Mouse (Mus musculus): ENCODE data around the gene Tmem218. TPM values are rescaled to one million over a fixed set of nuclear protein-coding genes. Genes with fewer than 3 reads are reported as not detected.

Tmem218 gene
- polyA plus RNA-seq, 1 experiment from 2014 or later, result 13.4 TPM

GRCm38 (mm10) chr9:37197067-37197466, 11.0 kb upstream of the Tmem218 start:
- ATAC-seq (ENCODE audit: low FRiP score, low read depth), result no peak
- H3K9me3 ChIP-seq, result no peaks in the 10 kb centered on the region
- H3K4me1 ChIP-seq, result no peaks in the 10 kb centered on the region
- no peak overlapping the region for H3K4me2 ChIP-seq (replicated peaks)
- H3K27ac ChIP-seq, result no peak overlapping the region
- H3K36me3 ChIP-seq, result no peaks in the 10 kb centered on the region
- no peak overlapping the region for H3K9ac ChIP-seq
- no peak overlapping the region for H3K4me3 ChIP-seq
- WGBS, result 79% methylated on average over 4 of the region's 4 CpGs
- no peaks in the 10 kb centered on the region for H3K27me3 ChIP-seq (replicated peaks)

- Histone ChIP-seq H3K36me3 (no peaks in the 10 kb centered on the region), H3K4me2 (replicated peaks) (no peak overlapping the region), H3K4me3 (no peak overlapping the region), H3K27me3 (replicated peaks) (no peaks in the 10 kb centered on the region), H3K4me1 (no peaks in the 10 kb centered on the region), H3K27ac (no peak overlapping the region), H3K9ac (no peak overlapping the region), H3K9me3 (no peaks in the 10 kb centered on the region)
- ATAC-seq (ENCODE audit: low FRiP score, low read depth), result no peak
- 69% methylated on average over 5 of the region's 5 CpGs for WGBS
Measured at GRCm38 (mm10) chr9:37200414-37200813, 7.6 kb upstream of the Tmem218 start.

GRCm38 (mm10) chr9:37203884-37204283, 4.1 kb upstream of the Tmem218 start:
- no peak overlapping the region for H3K4me3 ChIP-seq
- H3K9me3 ChIP-seq, result no peaks in the 10 kb centered on the region
- ATAC-seq (ENCODE audit: low FRiP score, low read depth), result no peak
- WGBS, result 24% methylated on average over 5 of the region's 5 CpGs
- no peaks in the 10 kb centered on the region for H3K27me3 ChIP-seq (replicated peaks)
- H3K4me2 ChIP-seq (replicated peaks), result no peak overlapping the region
- no peak overlapping the region for H3K27ac ChIP-seq
- H3K4me1 ChIP-seq, result no peaks in the 10 kb centered on the region
- H3K36me3 ChIP-seq, result no peaks in the 10 kb centered on the region
- no peak overlapping the region for H3K9ac ChIP-seq

- no peaks in the 10 kb centered on the region for H3K4me1 ChIP-seq
- no peak overlapping the region for H3K4me3 ChIP-seq
- no peak for ATAC-seq (ENCODE audit: low FRiP score, low read depth)
- no peak overlapping the region for H3K9ac ChIP-seq
- H3K27ac ChIP-seq, result no peak overlapping the region
- no peaks in the 10 kb centered on the region for H3K9me3 ChIP-seq
- H3K4me2 ChIP-seq (replicated peaks), result no peak overlapping the region
- no peaks in the 10 kb centered on the region for H3K36me3 ChIP-seq
- no peaks in the 10 kb centered on the region for H3K27me3 ChIP-seq (replicated peaks)
- 89% methylated on average over 13 of the region's 13 CpGs for WGBS
Measured at GRCm38 (mm10) chr9:37213060-37213738, 5.2 kb downstream of the Tmem218 start.

- no peak overlapping the region for H3K4me2 ChIP-seq (replicated peaks)
- no peak overlapping the region for H3K27ac ChIP-seq
- no peaks in the 10 kb centered on the region for H3K36me3 ChIP-seq
- H3K9me3 ChIP-seq, result no peaks in the 10 kb centered on the region
- H3K4me1 ChIP-seq, result no peaks in the 10 kb centered on the region
- H3K27me3 ChIP-seq (replicated peaks), result no peaks in the 10 kb centered on the region
- 91% methylated on average over 9 of the region's 9 CpGs for WGBS
- no peak overlapping the region for H3K9ac ChIP-seq
- no peak overlapping the region for H3K4me3 ChIP-seq
- no peak for ATAC-seq (ENCODE audit: low FRiP score, low read depth)
Measured at GRCm38 (mm10) chr9:37214327-37215060, 6.5 kb downstream of the Tmem218 start.

- Histone ChIP-seq H3K9me3 (no peaks in the 10 kb centered on the region), H3K4me1 (no peaks in the 10 kb centered on the region), H3K27ac (no peak overlapping the region), H3K36me3 (peaks cover 9% of the 10 kb centered on the region), H3K27me3 (replicated peaks) (no peaks in the 10 kb centered on the region), H3K4me3 (no peak overlapping the region), H3K9ac (no peak overlapping the region), H3K4me2 (replicated peaks) (no peak overlapping the region)
- ATAC-seq (ENCODE audit: low FRiP score, low read depth), result no peak
- 89% methylated on average over 8 of the region's 8 CpGs for WGBS
Measured at GRCm38 (mm10) chr9:37220755-37221154, 12.7 kb downstream of the Tmem218 start.

- WGBS, result 88% methylated on average over 1 of the region's 1 CpGs
- Histone ChIP-seq H3K9ac (no peak overlapping the region), H3K9me3 (no peaks in the 10 kb centered on the region), H3K36me3 (peaks cover 4% of the 10 kb centered on the region), H3K27me3 (replicated peaks) (no peaks in the 10 kb centered on the region), H3K4me1 (no peaks in the 10 kb centered on the region), H3K27ac (no peak overlapping the region), H3K4me3 (no peak overlapping the region), H3K4me2 (replicated peaks) (no peak overlapping the region)
- no peak for ATAC-seq (ENCODE audit: low FRiP score, low read depth)
Measured at GRCm38 (mm10) chr9:37225581-37225980, 17.6 kb downstream of the Tmem218 start.

- Histone ChIP-seq H3K4me1 (no peaks in the 10 kb centered on the region), H3K27ac (no peak overlapping the region), H3K27me3 (replicated peaks) (no peaks in the 10 kb centered on the region), H3K36me3 (no peaks in the 10 kb centered on the region), H3K4me2 (replicated peaks) (no peak overlapping the region), H3K4me3 (no peak overlapping the region), H3K9me3 (no peaks in the 10 kb centered on the region), H3K9ac (no peak overlapping the region)
- ATAC-seq (ENCODE audit: low FRiP score, low read depth), result peak; percentile 88
- 0% methylated on average over 1 of the region's 1 CpGs for WGBS
Measured at GRCm38 (mm10) chr9:37229880-37230325, 21.9 kb downstream of the Tmem218 start.

- WGBS, result 92% methylated on average over 9 of the region's 9 CpGs
- H3K9me3 ChIP-seq, result no peaks in the 10 kb centered on the region
- no peaks in the 10 kb centered on the region for H3K4me1 ChIP-seq
- no peaks in the 10 kb centered on the region for H3K36me3 ChIP-seq
- H3K27me3 ChIP-seq (replicated peaks), result no peaks in the 10 kb centered on the region
- no peak overlapping the region for H3K9ac ChIP-seq
- no peak overlapping the region for H3K4me3 ChIP-seq
- H3K27ac ChIP-seq, result no peak overlapping the region
- H3K4me2 ChIP-seq (replicated peaks), result no peak overlapping the region
- no peak for ATAC-seq (ENCODE audit: low FRiP score, low read depth)
Measured at GRCm38 (mm10) chr9:37230486-37231195, 22.6 kb downstream of the Tmem218 start.

GRCm38 (mm10) chr9:37232201-37233195, 24.5 kb downstream of the Tmem218 start:
- Histone ChIP-seq H3K4me3 (no peak overlapping the region), H3K9ac (no peak overlapping the region), H3K9me3 (no peaks in the 10 kb centered on the region), H3K27me3 (replicated peaks) (no peaks in the 10 kb centered on the region), H3K36me3 (no peaks in the 10 kb centered on the region), H3K27ac (no peak overlapping the region), H3K4me2 (replicated peaks) (no peak overlapping the region), H3K4me1 (no peaks in the 10 kb centered on the region)
- ATAC-seq (ENCODE audit: low FRiP score, low read depth), result no peak
- WGBS, result 69% methylated on average over 22 of the region's 22 CpGs

GRCm38 (mm10) chr9:37235951-37236737, 28.1 kb downstream of the Tmem218 start:
- no peak overlapping the region for H3K27ac ChIP-seq
- WGBS, result 74% methylated on average over 4 of the region's 4 CpGs
- H3K9ac ChIP-seq, result no peak overlapping the region
- no peak for ATAC-seq (ENCODE audit: low FRiP score, low read depth)
- no peaks in the 10 kb centered on the region for H3K27me3 ChIP-seq (replicated peaks)
- no peaks in the 10 kb centered on the region for H3K36me3 ChIP-seq
- H3K4me1 ChIP-seq, result no peaks in the 10 kb centered on the region
- H3K4me3 ChIP-seq, result no peak overlapping the region
- H3K4me2 ChIP-seq (replicated peaks), result no peak overlapping the region
- H3K9me3 ChIP-seq, result no peaks in the 10 kb centered on the region
